Mouse (Mus musculus) limb, embryonic 12.5 days (tissue): ENCODE data around the gene Cpa4. TPM values are rescaled to one million over a fixed set of nuclear protein-coding genes. Genes with fewer than 3 reads are reported as not detected.
A peak's percentile ranks its signal among the peaks of the same experiment; 100 is the strongest.

Experiments used
- ATAC-seq: fragments of 200-750 bp; cut with Nextera tagmentation; 2 replicates; pipeline ENCODE4 v1.8.0; 2017; ENCODE audit warnings: low read depth, moderate TSS enrichment; ENCODE audit not compliant: insufficient number of reproducible peaks, insufficient read depth, low FRiP score, low TSS enrichment
- H3K27ac ChIP-seq: fragments of 300-500 bp; sonication (generic); 2 replicates; pipeline ENCODE4 v1.5.1; 2016; ENCODE audit warnings: mild to moderate bottlenecking, moderate library complexity
- H3K27me3 ChIP-seq: fragments of 300-500 bp; sonication (generic); 2 replicates; pipeline ENCODE4 v1.6.1; 2016; ENCODE audit warnings: mild to moderate bottlenecking, moderate library complexity
- H3K36me3 ChIP-seq: fragments of 300-500 bp; sonication (generic); 2 replicates; pipeline ENCODE4 v1.6.1; 2016; ENCODE audit warnings: mild to moderate bottlenecking, moderate library complexity
- H3K4me1 ChIP-seq: fragments of 300-500 bp; sonication (generic); replicated peaks from 2 replicates; pipeline ENCODE4 v1.6.1; 2016
- H3K4me2 ChIP-seq: fragments of 300-500 bp; sonication (generic); 2 replicates; pipeline ENCODE4 v1.6.1; 2016; ENCODE audit warnings: mild to moderate bottlenecking, moderate library complexity
- H3K4me3 ChIP-seq: fragments of 300-500 bp; sonication (generic); replicated peaks from 2 replicates; pipeline ENCODE4 v1.5.1; 2016; ENCODE audit warnings: mild to moderate bottlenecking
- H3K9ac ChIP-seq: fragments of 300-500 bp; sonication (generic); replicated peaks from 2 replicates; pipeline ENCODE4 v1.6.1; 2016; ENCODE audit warnings: mild to moderate bottlenecking, moderate library complexity
- H3K9me3 ChIP-seq: fragments of 300-500 bp; sonication (generic); 2 replicates; pipeline ENCODE4 v1.6.1; 2016; ENCODE audit warnings: mild to moderate bottlenecking, moderate library complexity
- WGBS: fragments of 180-500 bp; shearing (Covaris S2); methylation state at CpG from one replicate; pipeline ENCODE4 v1.1.7; 2016; 5-methylcytosine and 5-hydroxymethylcytosine counted together
- polyA plus RNA-seq: library from polyadenylated mRNA; unstranded; fragments of >200 nt; fragmentation: Nextera tagmentation; extraction: Ambion mirVana; gene quantifications from 2 replicates; pipeline ENCODE4 v1.2.1, GENCODE M21; 2016

Cpa4 gene
- polyA plus RNA-seq, 1 experiment from 2014 or later: 1.9 TPM

GRCm38 (mm10) chr6:30543077-30543476 lies 25.1 kb upstream of the Cpa4 start:
- H3K4me2 ChIP-seq: peak overlapping the region; percentile 50; the same call in 1 of the 2 replicates
- 6% methylated on average over 12 of the region's 12 CpGs for WGBS
- no peaks in the 10 kb centered on the region for H3K9me3 ChIP-seq
- no peak overlapping the region for H3K4me3 ChIP-seq
- no peaks in the 10 kb centered on the region for H3K27me3 ChIP-seq
- peak overlapping the region; percentile 98 for H3K27ac ChIP-seq
- H3K9ac ChIP-seq: peak overlapping the region; percentile 42
- H3K4me1 ChIP-seq: peaks cover 81% of the 10 kb centered on the region
- H3K36me3 ChIP-seq: no peaks in the 10 kb centered on the region
- no peak for ATAC-seq

GRCm38 (mm10) chr6:30543851-30544250 lies 24.3 kb upstream of the Cpa4 start:
- 3% methylated on average over 8 of the region's 8 CpGs for WGBS
- Histone ChIP-seq H3K36me3 (no peaks in the 10 kb centered on the region), H3K9me3 (no peaks in the 10 kb centered on the region), H3K4me1 (peaks cover 81% of the 10 kb centered on the region), H3K4me3 (peak overlapping the region; percentile 25), H3K27me3 (no peaks in the 10 kb centered on the region), H3K4me2 (peak overlapping the region; percentile 50), H3K9ac (peak overlapping the region; percentile 42; the same call in 1 of the 2 replicates), H3K27ac (peak overlapping the region; percentile 98)
- no peak for ATAC-seq

- no peak for ATAC-seq
- peak overlapping the region; percentile 98 for H3K27ac ChIP-seq
- no peak overlapping the region for H3K9ac ChIP-seq
- H3K27me3 ChIP-seq: no peaks in the 10 kb centered on the region
- 42% methylated on average over 7 of the region's 7 CpGs for WGBS
- peak overlapping the region; percentile 25; the same call in 1 of the 2 replicates for H3K4me3 ChIP-seq
- peak overlapping the region; percentile 50 for H3K4me2 ChIP-seq
- peaks cover 92% of the 10 kb centered on the region for H3K4me1 ChIP-seq
- no peaks in the 10 kb centered on the region for H3K36me3 ChIP-seq
- H3K9me3 ChIP-seq: no peaks in the 10 kb centered on the region
Measured at GRCm38 (mm10) chr6:30545689-30546088, 22.5 kb upstream of the Cpa4 start.

- Histone ChIP-seq H3K9ac (peak overlapping the region; percentile 37), H3K27ac (peak overlapping the region; percentile 98), H3K36me3 (no peaks in the 10 kb centered on the region), H3K9me3 (0 out of 2 replicates have a peak, but pooled peaks cover 4% of the 10 kb centered on the region), H3K4me1 (peaks cover 88% of the 10 kb centered on the region), H3K4me2 (peak overlapping the region; percentile 50), H3K4me3 (peak overlapping the region; percentile 14), H3K27me3 (no peaks in the 10 kb centered on the region)
- no peak for ATAC-seq
- 9% methylated on average over 17 of the region's 17 CpGs for WGBS
Measured at GRCm38 (mm10) chr6:30546571-30547273, 21.4 kb upstream of the Cpa4 start.

GRCm38 (mm10) chr6:30547274-30547645 lies 20.9 kb upstream of the Cpa4 start:
- ATAC-seq: no peak

GRCm38 (mm10) chr6:30547656-30548306 lies 20.4 kb upstream of the Cpa4 start:
- H3K9me3 ChIP-seq: 0 out of 2 replicates have a peak, but pooled peaks cover 4% of the 10 kb centered on the region
- peaks cover 87% of the 10 kb centered on the region for H3K4me1 ChIP-seq
- ATAC-seq: no peak
- WGBS: 18% methylated on average over 9 of the region's 9 CpGs
- no peak overlapping the region for H3K4me3 ChIP-seq
- H3K27me3 ChIP-seq: no peaks in the 10 kb centered on the region
- H3K36me3 ChIP-seq: no peaks in the 10 kb centered on the region
- peak overlapping the region; percentile 37; the same call in 1 of the 2 replicates for H3K9ac ChIP-seq
- H3K4me2 ChIP-seq: peak overlapping the region; percentile 50
- peak overlapping the region; percentile 98 for H3K27ac ChIP-seq

More at GRCm38 (mm10) chr6:30547274-30547645, 20.9 kb upstream of the Cpa4 start:
- peak overlapping the region; percentile 98 for H3K27ac ChIP-seq
- H3K9ac ChIP-seq: peak overlapping the region; percentile 37
- H3K4me1 ChIP-seq: peaks cover 88% of the 10 kb centered on the region
- 2% methylated on average over 16 of the region's 17 CpGs for WGBS
- H3K27me3 ChIP-seq: no peaks in the 10 kb centered on the region
- peak overlapping the region; percentile 50 for H3K4me2 ChIP-seq
- H3K4me3 ChIP-seq: no peak overlapping the region
- H3K36me3 ChIP-seq: no peaks in the 10 kb centered on the region
- H3K9me3 ChIP-seq: 0 out of 2 replicates have a peak, but pooled peaks cover 4% of the 10 kb centered on the region

GRCm38 (mm10) chr6:30549231-30549761 lies 18.9 kb upstream of the Cpa4 start:
- Histone ChIP-seq H3K27me3 (no peaks in the 10 kb centered on the region), H3K36me3 (no peaks in the 10 kb centered on the region; the same call in 1 of the 2 replicates), H3K27ac (peak overlapping the region; percentile 98), H3K4me2 (peak overlapping the region; percentile 40), H3K4me3 (no peak overlapping the region), H3K9me3 (0 out of 2 replicates have a peak, but pooled peaks cover 4% of the 10 kb centered on the region), H3K9ac (no peak overlapping the region; the same call in 1 of the 2 replicates), H3K4me1 (peaks cover 87% of the 10 kb centered on the region)
- ATAC-seq: peak; percentile 63
- WGBS: 5% methylated on average over 15 of the region's 15 CpGs

GRCm38 (mm10) chr6:30550496-30551192 lies 17.5 kb upstream of the Cpa4 start:
- Histone ChIP-seq H3K36me3 (no peaks in the 10 kb centered on the region; the same call in 1 of the 2 replicates), H3K9ac (no peak overlapping the region), H3K4me2 (no peak overlapping the region), H3K9me3 (0 out of 2 replicates have a peak, but pooled peaks cover 4% of the 10 kb centered on the region), H3K27me3 (no peaks in the 10 kb centered on the region), H3K4me1 (peaks cover 74% of the 10 kb centered on the region), H3K4me3 (no peak overlapping the region), H3K27ac (peak overlapping the region; percentile 69)
- 74% methylated on average over 7 of the region's 7 CpGs for WGBS
- no peak for ATAC-seq

- ATAC-seq: no peak
- Histone ChIP-seq H3K4me3 (no peak overlapping the region), H3K9me3 (0 out of 2 replicates have a peak, but pooled peaks cover 4% of the 10 kb centered on the region), H3K9ac (no peak overlapping the region), H3K27ac (peak overlapping the region; percentile 86), H3K4me1 (peaks cover 70% of the 10 kb centered on the region), H3K36me3 (no peaks in the 10 kb centered on the region; the same call in 1 of the 2 replicates), H3K27me3 (no peaks in the 10 kb centered on the region), H3K4me2 (no peak overlapping the region)
Measured at GRCm38 (mm10) chr6:30551193-30551515, 17.0 kb upstream of the Cpa4 start.

GRCm38 (mm10) chr6:30551644-30552580 lies 16.3 kb upstream of the Cpa4 start:
- H3K4me1 ChIP-seq: peaks cover 63% of the 10 kb centered on the region

More at GRCm38 (mm10) chr6:30551644-30552580, 16.3 kb upstream of the Cpa4 start:
- 0 out of 2 replicates have a peak, but pooled peaks cover 4% of the 10 kb centered on the region for H3K9me3 ChIP-seq
- H3K27me3 ChIP-seq: no peaks in the 10 kb centered on the region
- ATAC-seq: no peak
- H3K4me2 ChIP-seq: peak overlapping the region; percentile 43
- no peak overlapping the region; the same call in 1 of the 2 replicates for H3K9ac ChIP-seq
- peak overlapping the region; percentile 86 for H3K27ac ChIP-seq
- 23% methylated on average over 23 of the region's 23 CpGs for WGBS
- no peaks in the 10 kb centered on the region; the same call in 1 of the 2 replicates for H3K36me3 ChIP-seq
- 0 out of 2 replicates have a peak overlapping the region, but pooled peaks have one; percentile 8 for H3K4me3 ChIP-seq
